Mouse (Mus musculus) heart, postnatal 4 days (tissue): ENCODE results near the gene Rnf182. TPM values are rescaled to one million over a fixed set of nuclear protein-coding genes. Genes with fewer than 3 reads are reported as not detected.
A peak's percentile ranks its signal among the peaks of the same experiment; 100 is the strongest.

Experiments
- DNase-seq: peaks from one replicate; pipeline ENCODE4 v3.0.0; 2021
- total RNA-seq, 2 experiments: library from RNA; stranded (reverse); gene quantifications; 2 replicates each; pipeline ENCODE4 v1.2.3; 2021

Rnf182 gene
- under 1 TPM; 0.36 to 0.50 TPM for total RNA-seq

DNA sequence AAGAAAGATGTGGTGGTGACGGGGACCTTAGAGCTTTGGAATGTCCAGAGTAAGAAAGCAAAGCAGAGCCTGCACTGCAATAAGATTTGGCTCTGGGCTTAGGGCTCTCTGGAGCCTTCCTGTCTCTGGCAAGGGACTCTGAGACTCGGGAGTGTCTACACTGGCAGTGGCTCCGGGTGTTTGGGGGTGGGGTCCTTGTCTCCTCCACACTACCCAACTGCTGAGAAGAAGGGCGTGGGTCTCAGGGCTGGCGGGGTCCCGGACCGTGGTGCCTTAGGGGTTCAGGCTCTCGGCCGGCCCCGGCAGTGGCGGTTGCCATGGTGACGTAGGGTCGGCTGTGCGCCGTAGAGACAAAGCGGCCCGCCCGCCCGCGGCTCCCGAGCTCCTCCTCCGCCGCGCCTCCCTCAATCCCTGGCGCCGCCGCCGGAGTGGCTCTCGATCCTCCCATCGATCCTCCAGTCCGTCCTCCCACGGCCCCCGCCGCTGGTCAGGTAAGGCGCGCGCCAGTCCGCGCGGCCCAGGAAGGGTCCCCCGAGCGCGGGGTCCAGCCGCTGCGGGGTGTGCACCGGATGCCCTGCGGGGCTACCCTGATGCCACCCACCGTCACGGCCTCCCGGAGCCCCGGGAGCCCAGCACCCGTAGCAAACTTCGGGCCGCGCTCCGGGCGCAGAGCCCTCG lies at the start of gene Rnf182:
Rnf182 (plus strand) TSS at position 134 of the 678 bp plus-strand sequence.
- DNase-seq, result peak; percentile 77

GRCm38 (mm10) chr13:43566184-43566583 lies 49.3 kb upstream of the Rnf182 start:
- DNase-seq, result no peak

DNA sequence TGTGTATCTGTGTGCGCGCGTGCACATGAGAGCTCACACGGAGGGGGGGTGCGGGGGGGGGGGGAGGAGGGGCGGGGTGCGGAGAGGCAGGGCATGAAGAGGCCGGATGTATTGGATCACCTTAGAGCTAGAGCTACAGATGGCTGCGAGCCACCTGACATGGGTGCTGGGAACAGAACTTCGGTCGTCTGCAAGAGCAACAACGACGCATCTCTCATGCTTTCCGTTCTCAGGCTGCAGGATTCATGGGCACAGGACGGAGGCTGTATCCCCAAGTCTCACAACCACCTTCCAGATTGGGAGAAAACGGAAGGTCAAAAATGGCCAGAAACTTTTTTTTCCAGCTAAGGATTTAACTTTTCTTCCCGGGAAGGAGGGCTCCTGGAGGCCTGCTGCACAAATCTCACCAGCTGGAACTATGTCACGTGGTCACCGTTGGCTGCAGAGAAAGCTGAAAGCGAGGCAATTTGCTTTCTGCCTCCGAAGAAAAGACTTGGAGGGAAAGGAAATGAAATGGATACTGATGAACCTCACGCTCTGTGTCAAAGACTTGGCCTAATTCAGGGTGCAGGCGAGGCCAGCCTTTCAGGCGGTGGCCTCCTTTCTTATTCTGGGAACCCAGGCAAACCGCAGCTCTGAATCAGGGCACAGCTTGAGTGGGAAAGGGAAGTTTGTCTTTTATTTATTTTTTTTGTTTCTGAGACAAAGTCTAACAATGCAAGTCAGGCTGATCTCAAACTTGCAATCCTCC lies 48.2 kb upstream of the Rnf182 start:
- DNase-seq, result peak; percentile 18

- DNase-seq, result no peak
Observed at GRCm38 (mm10) chr13:43573979-43574378, 41.5 kb upstream of the Rnf182 start.

DNA sequence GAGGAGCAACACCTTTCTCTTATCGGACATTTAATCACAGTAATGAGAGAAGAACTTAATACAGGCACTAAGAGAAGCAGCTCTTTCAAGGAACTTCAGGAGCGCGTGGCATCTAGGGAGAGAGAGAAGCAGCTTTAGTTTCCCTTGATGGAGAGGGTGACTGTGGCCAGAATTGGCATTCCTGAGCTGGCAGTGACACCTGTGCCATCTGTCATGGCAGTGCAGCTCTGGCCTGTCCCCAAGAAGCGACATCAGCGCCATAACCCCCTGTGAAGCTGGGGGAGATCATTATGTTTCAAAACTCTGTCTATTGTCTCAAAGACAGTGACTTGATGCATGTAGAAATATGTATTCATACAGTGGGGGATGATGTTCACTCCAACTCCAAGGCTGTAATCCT lies 40.1 kb upstream of the Rnf182 start:
- DNase-seq, result no peak

DNA sequence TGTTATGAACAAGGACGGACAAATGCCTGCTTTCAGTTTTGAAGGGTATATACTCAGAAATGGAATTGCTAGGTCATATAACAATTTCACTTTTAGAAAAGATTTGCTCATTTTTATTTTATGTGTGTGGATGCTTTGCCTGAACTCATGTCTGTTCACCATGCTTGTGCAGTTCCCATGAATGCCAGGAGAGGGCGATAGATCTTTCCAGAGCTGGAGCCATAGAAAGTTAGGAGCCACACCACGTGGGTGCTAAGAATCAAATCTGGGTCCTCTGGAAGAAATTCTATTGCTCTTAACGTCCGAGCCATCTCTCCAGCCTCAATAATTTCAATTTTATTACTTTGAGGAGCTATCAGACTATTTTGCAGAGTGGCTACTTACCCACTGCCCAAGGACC lies 38.3 kb upstream of the Rnf182 start:
- DNase-seq, result peak; percentile 25

DNA sequence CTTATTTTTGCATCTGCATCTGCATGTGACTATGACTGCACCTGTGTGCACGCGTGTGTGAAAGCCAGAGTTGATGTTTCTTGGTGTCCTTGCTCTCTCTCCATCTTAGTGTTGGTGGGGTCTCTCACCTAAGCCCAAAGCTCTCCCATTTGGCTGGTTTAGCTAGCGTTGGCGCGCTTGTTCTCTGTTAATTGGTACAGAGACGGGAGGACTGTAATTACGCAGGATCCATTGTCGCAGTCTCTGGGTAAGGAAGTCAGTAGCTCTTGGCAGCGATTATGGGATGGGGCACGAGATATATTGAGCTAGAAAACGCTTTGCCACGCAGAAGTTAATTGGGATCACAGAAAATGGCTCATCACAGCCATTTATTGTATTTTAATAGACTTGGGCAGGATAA lies 37.7 kb upstream of the Rnf182 start:
- no peak for DNase-seq

DNA sequence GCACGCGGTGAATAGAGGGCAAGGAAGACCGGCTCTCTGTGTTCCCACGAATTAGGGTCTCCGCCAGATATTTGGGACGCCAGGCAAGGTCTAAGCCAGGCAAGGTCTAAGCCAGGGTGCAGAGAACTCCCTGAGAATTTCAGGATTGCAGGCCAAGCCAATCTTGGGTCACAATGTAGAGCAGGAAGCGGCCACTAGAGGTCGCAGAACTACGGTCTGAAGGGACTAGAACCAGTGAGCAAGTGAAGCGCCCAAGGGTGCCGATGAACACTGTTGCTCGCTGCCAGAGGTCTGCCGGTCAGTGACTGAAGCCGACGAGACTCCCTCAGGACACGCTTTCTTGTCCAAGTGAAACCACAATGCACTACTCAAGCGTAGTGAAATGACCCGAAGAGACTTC lies 35.8 kb upstream of the Rnf182 start:
- DNase-seq, result peak; percentile 71

GRCm38 (mm10) chr13:43580661-43581060 lies 34.8 kb upstream of the Rnf182 start:
- DNase-seq, result no peak

DNA sequence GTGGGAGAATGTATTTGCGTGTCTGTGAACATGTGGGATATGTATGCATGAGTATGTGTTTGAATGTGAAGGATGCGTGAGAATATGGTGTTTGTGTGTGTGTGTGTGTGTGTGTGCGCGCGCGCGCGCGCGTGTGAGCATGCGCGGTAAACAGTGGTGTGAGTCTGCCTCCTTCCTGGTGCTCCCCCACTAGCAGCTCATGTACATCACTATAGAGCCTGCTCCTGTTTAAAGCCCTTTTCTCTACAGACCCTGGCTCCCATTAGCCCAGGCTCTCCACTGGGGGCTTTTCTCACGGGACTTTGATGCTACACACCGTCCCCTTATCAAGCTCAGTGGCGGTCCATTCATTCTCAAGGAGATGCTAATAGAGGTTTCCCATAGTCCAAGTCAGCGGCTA lies 32.5 kb upstream of the Rnf182 start:
- no peak for DNase-seq

DNA sequence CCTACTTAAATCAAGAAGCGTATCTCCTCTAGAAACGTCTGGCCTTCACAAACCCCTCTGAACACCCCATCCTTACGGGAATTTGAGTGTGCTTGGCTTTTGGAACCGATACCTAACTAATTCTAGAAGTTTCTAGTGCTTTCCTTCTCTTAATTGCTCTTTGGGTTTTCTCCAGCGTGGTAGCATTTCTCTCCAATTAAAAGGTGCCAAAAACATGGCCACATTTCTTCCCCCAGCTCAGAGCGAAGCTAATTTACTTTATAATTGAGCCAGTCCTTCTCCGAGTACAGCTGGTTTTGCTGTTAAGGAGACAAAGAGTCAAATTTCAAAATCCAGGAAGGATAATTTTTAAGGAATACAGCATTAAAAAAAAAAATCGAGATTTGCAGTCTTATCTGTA lies 32.0 kb upstream of the Rnf182 start:
- DNase-seq, result no peak

- no peak for DNase-seq
Observed at GRCm38 (mm10) chr13:43585335-43585734, 30.2 kb upstream of the Rnf182 start.

- no peak for DNase-seq
Observed at GRCm38 (mm10) chr13:43586966-43587365, 28.5 kb upstream of the Rnf182 start.

- DNase-seq, result peak; percentile 37
Observed at GRCm38 (mm10) chr13:43587844-43588840, 27.4 kb upstream of the Rnf182 start.

- no peak for DNase-seq
Observed at GRCm38 (mm10) chr13:43591828-43592680, 23.5 kb upstream of the Rnf182 start.

- DNase-seq, result no peak
Observed at GRCm38 (mm10) chr13:43592681-43593068, 22.8 kb upstream of the Rnf182 start.

DNA sequence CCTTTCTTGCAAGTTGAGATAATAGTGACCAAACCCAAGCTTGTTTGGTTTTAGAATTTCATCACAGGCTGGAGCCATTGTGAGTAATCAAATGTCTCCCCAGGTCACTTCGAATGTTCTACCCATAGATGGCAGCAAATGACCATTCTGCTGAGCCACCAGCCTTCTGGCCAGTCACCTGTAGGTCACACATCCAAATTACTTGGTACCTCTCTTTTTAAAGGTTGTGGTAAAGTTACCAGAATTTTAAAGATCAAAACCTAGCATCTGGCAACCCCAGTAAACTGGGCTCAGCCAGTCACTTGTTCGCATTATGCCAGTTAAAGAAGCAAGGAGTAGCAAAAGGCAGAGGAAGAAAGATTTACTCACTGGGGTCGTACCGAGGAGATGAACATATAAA lies 19.6 kb upstream of the Rnf182 start:
- peak; percentile 70 for DNase-seq

- DNase-seq, result no peak
Observed at GRCm38 (mm10) chr13:43600967-43601366, 14.5 kb upstream of the Rnf182 start.

DNA sequence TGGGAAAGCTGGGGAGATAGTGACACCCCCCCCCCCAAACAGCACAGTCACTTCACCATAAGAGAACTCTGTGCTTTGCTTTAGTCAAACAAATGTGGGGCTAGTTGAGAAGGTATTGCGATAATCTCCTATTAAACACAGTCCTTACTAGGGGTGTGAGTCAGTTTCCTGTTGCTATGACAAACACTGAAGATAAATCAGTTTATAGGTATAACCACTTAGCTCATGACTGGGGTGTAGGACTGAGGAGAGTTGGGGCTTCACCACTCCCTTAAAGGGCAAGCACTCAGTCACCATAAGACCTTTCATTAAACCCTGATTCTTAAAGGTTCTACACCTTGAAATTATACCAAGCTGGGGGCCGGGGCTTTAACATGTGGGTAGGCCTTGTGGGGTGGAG lies 13.1 kb upstream of the Rnf182 start:
- no peak for DNase-seq

- peak; percentile 35 for DNase-seq
Observed at GRCm38 (mm10) chr13:43603042-43603441, 12.5 kb upstream of the Rnf182 start.

- DNase-seq, result no peak
Observed at GRCm38 (mm10) chr13:43608854-43609253, 6.7 kb upstream of the Rnf182 start.

GRCm38 (mm10) chr13:43612040-43612439 lies 3.5 kb upstream of the Rnf182 start:
- no peak for DNase-seq
